Mouse (Mus musculus) spleen, adult 2 months (tissue): ENCODE measurements around the gene Hcn2.

Experiments
- CTCF ChIP-seq: fragments of 200-500 bp; IDR thresholded peaks from 2 replicates; pipeline ENCODE4 v1.5.1; 2011; ENCODE audit warnings: mild to moderate bottlenecking, inconsistent platforms; ENCODE audit not compliant: insufficient read depth, insufficient read length, insufficient replicate concordance; ENCODE audit errors: extremely low read depth
- POLR2A ChIP-seq: fragments of 200-500 bp; IDR thresholded peaks from 2 replicates; pipeline ENCODE4 v1.6.1; 2011; ENCODE audit warnings: low read depth, low read length, inconsistent platforms

GRCm38 (mm10) chr10:79740863-79741262 is 24.4 kb downstream of the Hcn2 start:
- TF ChIP-seq CTCF (no peak), POLR2A (no peak)
